Mouse (Mus musculus): ENCODE measurements around the gene Smc4.
A peak's percentile ranks its signal among the peaks of the same experiment; 100 is the strongest.

Gene Smc4

DNA sequence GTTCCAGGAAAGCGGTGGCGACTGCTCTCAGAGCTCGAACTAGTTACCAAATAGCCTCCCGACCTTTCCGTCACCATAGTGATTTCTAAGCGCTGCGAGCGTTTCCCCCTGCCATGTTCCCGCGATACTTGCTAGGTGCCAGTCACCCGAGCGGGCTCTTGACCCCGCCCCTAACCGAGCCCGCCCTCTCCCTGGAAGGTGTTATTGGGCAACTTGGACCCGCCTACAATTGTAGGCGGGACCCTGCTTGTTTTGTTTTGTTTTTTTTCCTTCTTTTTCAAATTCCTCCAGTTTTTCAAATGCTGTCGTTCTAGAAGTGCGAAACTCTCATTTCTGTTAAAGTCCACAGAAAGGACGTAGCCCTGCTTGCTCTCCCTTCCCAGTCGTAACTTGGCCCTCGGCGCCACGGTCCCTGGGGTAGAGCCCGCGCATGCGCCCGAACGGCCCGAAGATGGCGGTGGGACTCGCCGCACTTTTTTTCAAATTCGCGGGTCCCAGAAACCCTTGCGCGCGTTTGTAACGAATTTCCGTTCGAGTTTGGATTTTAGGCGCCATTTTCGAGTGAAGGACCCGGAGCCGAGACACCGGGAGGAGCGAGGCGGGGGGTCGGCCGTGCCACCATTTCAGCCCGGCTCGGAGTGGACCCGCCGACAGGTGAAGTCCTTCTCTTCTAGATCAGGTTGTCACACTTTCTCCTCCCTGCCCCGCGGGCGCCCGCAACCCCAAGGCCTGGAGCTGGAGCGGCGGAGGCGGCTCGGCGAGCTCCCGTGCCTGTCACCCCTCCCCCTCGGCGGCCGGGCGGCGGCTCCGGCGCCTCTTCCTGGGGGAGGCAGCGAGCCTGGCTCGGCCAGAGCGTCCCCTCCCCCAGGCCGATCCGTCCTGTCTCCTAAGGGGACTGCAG is at the start of gene Smc4, which contains the start of gene Ift80:
Gene Smc4 (plus strand): TSS at position 302 of the 901 bp plus-strand sequence.
Gene Ift80 (minus strand): TSS at position 134 of the 901 bp plus-strand sequence.
- peak; percentile 95 for DNase-seq

DNA sequence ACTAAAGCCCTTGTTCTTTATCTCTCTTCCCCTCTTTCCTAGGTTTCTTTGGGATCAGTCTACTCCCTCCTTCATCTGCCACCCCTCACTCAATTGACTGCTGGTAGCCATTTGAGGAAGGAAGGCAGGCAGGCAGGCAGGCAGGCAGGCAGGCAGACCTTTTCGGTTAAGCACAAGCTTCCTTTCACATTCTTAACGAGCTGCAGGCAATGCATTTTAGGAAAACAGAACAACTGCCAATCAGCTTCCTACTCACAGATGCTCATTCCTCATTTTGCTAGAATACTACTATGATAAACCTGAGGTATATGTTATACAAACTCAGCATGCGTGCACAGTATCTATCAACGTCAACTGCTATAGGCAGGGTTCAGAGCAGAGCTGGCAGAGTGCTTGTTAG is 48.1 kb upstream of the Smc4 start:
- DNase-seq = no peak

DNA sequence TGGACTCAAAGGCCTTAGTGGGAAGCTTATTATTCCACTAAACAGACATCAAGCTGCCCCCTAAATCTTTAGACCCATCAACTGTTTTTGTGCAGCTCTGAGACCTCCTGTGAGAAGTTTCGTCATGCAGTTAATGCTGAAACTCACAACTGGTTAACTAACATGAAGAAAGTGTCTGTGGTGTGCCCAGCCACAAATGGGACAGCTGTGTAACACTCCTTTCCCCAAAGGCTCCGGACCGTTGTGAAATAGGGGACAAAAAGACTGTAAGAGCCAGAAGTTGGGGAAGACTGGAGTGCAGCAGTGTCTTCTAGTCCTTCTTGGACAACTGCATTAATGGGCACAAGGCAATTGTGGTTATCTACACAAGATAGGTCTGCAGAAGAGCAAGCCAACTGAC is 47.1 kb upstream of the Smc4 start:
- DNase-seq = no peak

DNA sequence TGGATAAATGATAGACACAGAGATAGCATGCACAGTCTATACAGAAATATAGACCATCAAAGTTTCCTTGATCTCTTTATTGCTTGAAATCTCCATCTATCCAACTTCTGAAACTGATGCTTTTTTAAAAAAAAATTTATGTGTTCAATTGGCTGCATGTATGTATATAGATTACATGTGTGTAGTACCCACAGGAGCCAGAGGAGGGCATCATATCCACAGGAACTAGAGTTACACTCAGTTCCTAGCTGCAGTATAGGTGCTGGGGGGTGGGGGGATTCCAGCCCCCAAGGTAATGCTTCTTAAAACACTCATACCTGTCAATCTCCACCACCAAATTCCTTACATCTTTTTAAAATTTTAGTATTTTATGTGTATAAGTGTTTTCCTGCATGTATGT is 39.9 kb upstream of the Smc4 start:
- DNase-seq = no peak

DNA sequence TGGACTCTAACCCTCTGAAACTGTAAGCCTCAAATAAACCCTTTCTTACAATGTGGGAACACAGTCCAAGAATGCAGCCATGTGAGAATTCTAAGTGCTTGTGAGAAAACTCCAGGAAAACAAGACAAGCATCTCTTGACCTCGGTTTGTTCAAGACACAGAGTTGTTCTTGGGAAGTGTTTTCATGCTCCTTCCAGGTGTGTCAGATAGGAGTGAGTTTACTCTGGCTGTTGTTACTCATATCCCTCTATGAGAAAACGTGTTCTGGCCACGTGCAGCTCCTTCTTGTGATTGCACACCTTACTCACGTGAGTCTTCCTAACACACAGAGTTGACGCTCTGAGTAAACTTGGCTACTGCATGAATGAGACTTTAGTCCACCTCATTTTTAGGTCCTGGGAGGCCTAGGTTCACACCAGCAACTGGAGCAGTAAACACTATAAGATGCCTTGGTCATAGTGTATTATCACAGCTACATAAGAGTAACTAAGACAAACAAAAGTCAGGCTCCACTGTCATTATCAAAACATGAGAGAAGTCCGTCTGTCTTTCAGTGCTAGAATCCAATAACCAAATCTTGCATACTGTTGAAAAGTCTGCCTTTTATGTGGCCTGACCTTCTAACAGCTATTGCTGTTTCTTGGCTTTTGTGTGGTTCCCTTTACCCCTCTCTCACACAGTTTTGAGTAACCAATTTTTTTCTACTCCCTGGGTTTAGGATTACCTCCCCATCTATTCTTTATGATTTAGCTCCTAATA is 37.8 kb upstream of the Smc4 start:
- no peak for DNase-seq

DNA sequence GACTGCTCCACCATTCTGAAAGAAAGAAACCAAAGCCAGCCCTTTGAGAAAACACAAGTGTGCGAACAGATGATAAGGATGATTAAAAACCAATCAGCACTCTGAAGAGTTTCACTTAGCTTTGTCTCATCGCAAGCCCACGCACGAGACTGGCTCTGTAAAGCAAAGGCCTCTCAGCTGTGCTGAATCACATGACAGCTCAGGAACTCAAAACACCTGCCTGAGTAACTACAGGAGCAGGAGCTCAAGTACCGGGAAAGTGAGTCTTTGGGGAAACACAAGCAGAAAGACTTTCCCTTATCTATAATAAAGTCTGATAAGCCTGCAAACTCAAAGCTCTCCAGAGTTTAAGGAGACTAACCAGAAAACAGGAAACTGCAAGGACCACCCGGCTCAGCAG is 37.1 kb upstream of the Smc4 start:
- no peak for DNase-seq

DNA sequence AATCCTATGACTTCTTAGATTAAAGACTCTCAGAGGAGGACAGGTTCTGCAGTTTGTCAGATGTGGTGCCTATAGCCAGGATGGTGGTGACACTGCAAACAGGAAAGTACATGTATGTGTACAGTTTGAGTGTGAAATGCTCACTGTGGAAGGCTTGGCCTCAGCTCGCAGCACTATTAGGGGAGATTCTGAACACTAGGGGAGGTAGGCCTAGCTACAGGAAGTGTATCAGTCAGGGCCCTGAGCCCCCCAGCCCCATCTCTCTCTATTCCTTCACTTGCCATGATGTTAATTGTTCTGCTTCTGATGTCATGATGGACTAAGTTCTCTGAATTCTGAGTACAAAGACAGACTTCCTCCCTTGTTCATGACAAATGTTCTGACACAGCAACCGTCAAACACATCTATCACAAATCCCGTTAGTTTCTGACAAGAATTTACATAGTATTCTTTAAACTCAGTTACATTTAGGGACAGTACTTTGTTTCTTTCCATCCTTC is 35.4 kb upstream of the Smc4 start:
- no peak for DNase-seq

DNA sequence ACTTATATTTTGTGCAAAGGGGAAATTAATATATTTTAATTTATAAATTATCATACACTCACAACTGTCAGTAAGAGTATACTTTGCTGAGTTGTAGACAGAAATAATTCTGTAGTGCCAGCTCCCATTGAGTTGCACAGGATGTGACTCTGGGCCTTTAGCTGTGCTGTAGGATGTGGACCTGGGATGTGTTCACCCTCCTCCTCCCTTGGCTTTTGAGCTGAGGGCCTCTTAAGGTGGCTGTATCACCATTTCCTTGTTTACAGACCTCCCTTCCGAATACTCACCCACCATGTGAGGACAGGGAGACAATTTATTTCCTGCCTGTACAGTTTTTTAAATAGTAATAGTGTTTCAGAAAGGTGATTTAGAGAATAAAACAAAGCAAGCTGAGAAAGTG is 31.0 kb upstream of the Smc4 start:
- DNase-seq = no peak

DNA sequence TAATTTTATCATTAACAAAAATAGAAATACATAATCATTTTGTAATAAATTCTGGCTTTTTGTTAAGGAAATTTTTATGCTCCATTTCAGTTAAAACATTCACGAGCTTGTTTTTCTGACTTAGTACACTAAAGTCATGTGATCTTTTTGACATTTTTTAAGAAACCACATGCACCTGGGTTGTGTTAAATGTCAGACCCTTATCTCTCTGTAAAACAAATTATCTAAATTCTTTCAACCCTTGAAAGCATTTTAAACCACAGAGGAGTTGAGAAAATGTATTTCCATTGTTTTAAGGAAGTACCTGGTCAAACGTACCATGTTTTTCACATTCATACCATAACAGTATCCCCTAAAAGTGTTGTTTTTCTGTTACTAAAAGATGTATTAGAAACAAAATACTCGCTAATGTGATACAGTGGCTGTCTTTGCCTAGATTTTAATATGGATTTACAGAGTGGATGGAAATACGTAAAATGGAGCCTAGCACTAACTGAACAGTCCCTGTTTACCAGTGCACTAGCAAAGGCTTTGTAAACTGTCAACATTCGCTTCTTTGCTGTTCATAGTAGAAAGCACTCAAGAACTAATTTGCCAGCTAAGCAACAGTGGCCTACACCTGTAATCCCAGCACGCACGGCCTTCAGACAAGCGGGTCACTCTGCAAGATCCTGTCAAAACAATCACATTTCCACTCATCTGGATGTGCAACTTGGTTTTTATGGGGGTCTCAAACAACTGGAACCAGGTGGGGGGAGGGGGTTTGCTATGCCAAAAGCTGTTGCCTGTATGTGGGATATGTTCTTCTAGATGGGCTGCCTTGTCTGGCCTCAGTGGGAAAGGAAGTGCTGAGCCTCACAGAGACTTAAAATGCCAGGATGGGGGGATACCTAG is 29.7 kb upstream of the Smc4 start:
- no peak for DNase-seq

DNA sequence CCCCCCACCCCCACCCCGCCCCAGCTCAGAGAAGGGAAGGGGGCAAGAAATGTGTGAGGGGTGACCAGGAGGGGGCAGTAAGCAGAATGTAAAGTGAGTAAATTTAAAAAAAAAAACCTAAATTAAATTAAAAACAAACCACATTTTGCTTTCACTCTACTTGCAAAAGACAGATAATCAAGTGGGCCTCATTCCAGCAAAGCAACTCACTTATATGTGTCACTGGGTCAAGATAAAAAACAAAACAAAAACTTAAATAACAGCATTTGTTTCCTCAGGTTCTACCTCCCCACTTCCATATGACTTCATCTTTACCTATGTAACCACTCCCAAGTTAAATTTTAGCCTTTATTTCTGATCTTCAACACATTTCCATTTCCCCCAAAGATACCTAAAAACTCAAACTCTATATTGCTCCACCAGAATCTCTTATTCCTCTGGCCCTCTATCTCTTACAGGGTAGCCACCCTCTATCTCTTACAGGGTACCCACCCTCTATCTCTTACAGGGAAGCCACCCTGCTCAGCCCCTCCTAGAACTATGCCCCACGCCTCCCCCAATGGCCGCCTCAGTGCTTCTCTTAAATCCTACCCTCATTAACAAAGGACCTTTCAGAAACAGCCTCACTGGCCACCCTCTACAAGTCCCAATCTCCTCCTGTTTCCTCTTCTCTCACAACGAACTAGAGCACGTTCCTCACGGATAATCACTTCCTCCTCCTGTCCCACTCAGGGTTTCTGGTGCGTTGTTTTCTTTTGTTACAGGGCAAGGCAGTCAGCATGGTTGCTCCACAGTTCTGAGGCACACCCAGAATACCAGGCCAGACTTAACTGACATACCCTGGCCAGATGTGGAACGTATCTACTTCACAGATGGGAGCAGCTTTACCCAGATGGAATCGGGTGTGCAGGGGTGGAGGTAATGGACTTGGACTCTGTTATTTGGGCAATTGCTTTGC is 28.7 kb upstream of the Smc4 start:
- no peak for DNase-seq

DNA sequence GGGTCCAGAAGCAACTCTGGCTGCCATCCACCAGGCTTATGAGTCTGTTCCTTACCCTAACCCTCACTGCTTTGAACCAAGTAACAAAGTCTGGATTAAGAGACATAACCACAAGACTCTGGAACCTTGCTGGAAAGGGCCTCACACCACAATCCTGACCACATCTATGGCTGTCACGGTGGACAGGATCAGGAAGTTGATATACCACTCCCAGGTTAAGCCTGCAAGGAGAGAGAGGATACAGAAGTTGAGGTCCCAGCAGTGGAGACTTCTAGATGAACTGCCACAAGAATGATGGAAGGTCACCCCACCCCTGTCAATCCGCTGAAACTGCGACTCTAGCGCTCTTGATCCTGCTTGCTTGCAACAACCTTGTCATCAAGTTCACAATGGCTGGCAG is 26.8 kb upstream of the Smc4 start:
- DNase-seq = no peak

DNA sequence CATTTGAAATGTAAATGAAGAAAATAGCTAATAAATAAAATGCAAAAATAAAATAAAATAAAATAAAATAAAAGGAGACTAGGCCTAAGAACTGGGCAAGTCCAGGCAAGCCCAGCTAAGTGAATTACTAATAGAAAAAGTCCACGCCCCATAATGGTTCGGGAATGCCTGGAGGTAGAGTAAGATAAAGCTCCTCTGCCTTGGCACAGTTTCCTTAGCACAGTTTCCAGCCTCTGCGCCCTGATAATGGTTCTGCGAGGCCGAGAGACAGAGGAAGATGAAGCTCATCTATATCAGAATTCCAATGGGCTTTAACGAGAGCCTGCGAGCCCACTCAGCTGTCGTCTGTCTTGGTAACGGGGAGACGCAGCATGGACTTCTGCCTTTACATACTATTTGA is 25.4 kb upstream of the Smc4 start:
- DNase-seq = no peak

DNA sequence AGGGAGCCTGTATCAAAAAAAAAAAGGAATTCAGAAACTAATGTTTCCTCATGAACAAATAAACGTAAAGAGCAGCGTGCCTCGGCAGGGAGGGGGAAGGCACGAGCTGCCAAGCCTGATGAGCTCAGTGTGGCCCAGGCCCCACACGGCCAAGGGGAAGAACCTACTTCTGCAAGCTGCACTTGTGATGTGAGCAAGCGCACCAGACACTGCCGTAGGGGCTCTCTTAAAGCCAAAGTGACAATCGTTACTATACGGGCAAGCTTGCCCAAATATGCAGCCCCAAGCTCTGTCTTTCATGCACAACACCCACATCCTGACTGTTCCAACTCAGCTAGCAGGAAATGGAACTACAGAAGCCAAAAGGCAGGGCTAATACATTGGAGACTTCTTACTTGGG is 23.6 kb upstream of the Smc4 start:
- no peak for DNase-seq

DNA sequence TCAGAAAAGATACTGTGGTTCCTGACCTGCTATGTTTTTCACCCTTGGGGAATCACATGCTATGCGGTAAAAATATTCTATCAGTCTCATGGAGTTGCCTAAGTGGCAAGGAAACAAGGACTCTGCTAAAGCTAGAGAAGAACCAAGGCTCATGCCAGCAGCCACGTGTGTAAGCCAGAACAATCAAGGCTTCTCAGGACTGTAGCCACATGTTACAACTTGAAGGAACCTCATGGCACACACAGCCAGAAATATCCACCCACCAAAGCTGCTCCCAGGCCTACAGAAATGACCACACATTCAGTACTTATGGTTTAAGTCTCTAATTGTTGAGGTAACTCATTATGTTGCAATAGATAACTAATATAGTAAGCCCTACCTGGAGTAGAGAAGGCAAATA is 18.0 kb upstream of the Smc4 start:
- no peak for DNase-seq

DNA sequence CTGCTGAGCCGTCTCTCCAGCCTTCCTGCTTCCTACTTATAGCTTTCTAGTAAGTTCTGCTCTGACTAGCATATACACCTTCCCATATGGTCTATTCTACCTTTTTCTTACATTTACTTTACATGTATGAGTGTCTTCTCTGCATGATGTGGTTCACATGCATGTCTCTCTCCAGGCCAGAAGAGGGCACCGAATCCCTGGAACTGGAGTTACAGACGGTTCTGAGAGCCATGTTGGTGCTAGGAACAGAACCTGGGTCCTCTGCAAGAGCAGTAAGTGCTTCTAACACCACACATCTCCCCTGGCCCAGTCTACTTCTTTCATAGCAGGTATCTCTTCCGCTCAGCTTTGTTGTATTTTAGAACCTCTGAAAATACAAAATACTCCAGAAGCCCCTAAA is 1.8 kb upstream of the Smc4 start:
- no peak for DNase-seq

DNA sequence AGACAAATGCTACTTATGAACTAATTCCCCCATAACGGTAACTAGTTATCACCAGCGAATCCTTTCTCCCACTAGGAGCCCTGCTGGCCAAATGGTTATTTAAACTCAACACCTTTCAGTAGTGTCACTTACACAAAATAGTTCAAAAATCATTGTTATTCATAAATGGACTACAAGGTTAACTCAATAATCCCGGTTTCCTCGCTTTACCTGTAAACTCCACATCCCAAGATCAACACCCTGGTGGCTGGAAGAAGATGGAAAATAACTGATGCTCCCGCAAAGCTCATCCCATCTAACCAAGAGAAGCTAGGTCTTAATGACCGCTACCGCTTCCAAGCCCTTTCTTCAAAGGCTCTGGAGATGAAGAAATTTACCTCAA is 492 bp upstream of the Smc4 start:
- no peak for DNase-seq

DNA sequence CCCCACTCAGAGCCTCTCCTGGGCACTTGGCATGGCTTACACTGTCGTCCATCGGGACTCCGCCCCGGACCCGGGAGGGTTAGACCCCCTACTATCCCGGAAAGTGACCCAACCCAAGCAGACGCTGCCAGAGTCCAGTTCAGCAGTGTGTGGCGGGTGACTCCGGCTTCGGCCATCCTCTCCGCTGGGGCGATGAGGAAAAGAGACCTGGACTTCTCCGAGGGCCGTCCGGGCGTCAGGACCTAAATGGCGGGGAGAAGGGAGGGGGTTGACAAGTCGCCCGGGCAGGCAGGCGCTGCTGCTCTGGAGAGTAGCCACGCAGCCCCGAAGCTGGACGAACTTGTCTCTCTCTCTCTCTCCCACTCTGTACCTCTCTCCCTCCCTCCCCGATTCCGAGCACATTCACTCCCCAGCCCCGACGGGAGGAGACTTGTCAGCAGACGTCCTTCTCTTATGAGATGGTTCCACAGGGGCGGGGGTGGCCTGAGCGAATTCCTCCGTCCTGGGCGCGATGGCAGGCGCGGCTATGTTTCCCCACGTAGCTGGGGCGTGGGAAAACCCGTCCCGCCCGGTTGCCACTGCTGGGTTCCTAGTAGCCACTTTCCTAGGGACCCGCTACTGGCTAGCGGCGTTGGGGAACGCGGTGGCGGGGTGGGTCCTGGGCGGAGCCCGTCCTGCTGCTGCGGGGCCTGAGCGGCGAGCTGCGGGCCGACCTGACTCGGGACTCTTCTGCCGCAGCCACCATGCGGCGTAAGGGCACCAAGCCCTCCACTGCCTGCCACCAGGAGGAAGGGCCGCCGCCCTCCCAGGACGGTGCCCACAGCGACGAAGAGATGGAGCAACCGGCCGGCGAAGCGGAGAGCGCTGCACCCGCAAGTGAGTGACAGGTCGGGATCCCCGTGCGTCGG is 1.1 kb downstream of the Smc4 start:
- peak; percentile 40 for DNase-seq

DNA sequence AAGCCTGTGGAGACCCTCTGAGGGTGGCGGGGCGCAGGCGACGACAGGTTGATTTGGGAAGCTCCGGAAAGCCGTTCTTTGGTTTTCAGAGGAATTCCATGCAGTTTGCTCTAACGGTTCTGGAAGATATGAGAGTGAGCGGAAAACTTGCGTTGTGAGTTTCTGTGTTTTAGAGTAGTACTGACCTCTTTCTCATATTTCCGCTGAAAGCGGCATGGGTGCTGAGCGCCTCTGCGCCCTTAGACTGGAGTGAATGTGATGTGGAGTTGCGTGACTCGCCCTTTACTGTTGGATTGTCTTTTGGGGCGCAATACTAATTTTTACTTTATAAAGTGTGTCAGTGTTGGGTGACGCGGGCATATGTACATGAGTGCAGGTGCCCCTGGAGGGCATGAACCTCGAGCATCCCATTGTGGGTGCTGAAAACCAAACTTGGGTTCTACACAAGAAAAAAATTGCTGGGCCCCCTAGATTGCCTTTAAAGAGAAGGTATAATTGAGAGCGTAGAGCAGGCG is 1.8 kb downstream of the Smc4 start:
- DNase-seq = no peak

DNA sequence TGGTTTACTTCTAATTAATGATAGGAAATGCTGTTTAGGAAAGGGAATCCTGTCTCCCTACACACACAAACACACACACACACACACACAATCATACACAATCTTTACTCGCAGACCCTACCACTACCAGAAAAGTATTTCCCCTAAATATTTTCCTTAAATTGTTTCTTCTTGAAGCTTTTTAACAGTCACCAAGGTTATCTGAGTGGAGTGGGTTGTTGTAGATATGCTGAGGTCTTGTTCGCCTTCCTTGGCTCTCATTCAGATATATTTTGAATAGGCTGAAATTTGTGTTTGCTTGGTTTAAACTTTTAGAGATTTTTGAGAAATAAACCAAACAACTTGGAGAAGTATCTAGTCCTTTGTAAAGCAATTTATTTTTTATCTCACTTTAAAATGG is 4.3 kb downstream of the Smc4 start:
- DNase-seq = no peak

DNA sequence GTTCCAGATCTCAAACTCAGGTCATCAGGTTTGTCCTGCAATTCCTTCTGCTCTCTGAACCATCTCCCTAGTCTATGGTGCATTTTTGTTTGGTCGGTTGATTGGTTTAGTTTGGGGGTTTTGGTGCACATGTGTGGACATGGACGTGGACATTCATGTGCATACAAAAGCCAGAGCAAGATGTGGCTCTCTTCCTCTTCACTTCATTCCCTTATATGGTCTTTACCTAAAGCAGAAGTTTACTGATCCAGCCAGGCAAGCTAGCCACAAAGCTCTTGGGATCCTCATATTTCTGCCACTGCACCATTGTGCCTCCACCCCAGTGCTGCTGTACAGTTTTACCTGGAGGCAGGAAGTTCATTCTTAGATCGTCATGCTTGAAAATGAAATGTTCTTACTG is 12.6 kb downstream of the Smc4 start:
- DNase-seq = no peak

Measured in cerebellum, adult 8-10 months (tissue).